Comparison of ENCODE assay signal across 23 mouse cellular contexts in the genomic region with DNA sequence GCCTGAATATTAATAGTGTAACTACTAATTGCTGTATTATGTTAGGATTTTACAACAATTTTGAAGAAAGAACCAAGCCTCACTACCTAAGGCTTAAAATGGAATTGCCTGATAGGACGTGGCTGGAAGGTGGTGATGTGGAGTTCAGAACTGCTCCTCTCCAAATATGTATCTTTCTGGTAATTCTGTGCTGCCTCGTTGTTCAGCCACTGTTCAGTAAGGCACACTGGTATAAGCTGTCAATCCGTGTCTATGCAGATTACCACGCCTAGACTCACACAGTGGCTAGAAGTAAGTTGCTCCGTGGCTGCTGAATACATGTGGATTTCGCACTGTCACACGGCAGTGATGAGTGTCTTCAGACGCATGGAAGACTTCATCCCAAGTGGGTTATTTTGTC. TPM values are rescaled to one million over a fixed set of nuclear protein-coding genes. Genes with fewer than 3 reads are reported as not detected.
DNase-seq lines count a peak whose midpoint lies in the region; TF ChIP-seq lines count a peak whose summit lies in the region.
"Had no signal": no experiment of that assay in that cellular context is flagged by ENCODE, and none has a peak within 500 bp of the region (broad histone marks: within the 10 kb centered on the region; RNA-seq: fewer than 3 reads in every experiment).

No protein-coding gene starts in this region.

- TF ChIP-seq CTCF in left cerebral cortex, adult 2 months (IDR thresholded peaks at IDR 0.05) = no peak
- no peak for TF ChIP-seq CTCF in cortical plate, adult 2 months (IDR thresholded peaks at IDR 0.05; ENCODE audit: extremely low read depth, insufficient read depth, low read length)

- intact Hi-C loops in left cerebral cortex, adult 2 months (cut with DNase I) = no loop called here

- no peak overlapping the region for H3K27ac ChIP-seq in heart, embryonic 10.5 days
- H3K27ac ChIP-seq in left cerebral cortex, adult 2 months = peak overlapping the region; percentile 84
- peak overlapping the region; percentile 3; the same call in 1 of the 2 replicates for H3K27ac ChIP-seq in cortical plate, adult 2 months (ENCODE audit: insufficient read depth, low read length)
- H3K27ac ChIP-seq: embryonic facial prominence, embryonic 13.5 days; embryonic facial prominence, embryonic 15.5 days; forebrain, embryonic 10.5 days; forebrain, embryonic 12.5 days had no signal

- no peak overlapping the region for H3K4me3 ChIP-seq in heart, embryonic 10.5 days
- H3K4me3 ChIP-seq in left cerebral cortex, adult 2 months = no peak overlapping the region
- H3K4me3 ChIP-seq in cortical plate, adult 2 months (ENCODE audit: insufficient read depth, low read length) = no peak overlapping the region
- H3K4me3 ChIP-seq: embryonic facial prominence, embryonic 13.5 days; embryonic facial prominence, embryonic 15.5 days; erythroblast, embryonic 14.5 days; forebrain, embryonic 10.5 days; forebrain, embryonic 12.5 days had no signal

- H3K27me3 ChIP-seq in heart, embryonic 10.5 days (ENCODE audit: insufficient read depth, poor library complexity, severe bottlenecking) = no peaks in the 10 kb centered on the region
- H3K27me3 ChIP-seq: embryonic facial prominence, embryonic 13.5 days; embryonic facial prominence, embryonic 15.5 days; forebrain, embryonic 12.5 days had no signal

- peak; percentile 5 for DNase-seq in cerebellum, adult 9-11 months
- DNase-seq in cerebellum, adult 11 months = no peak
- peak; percentile 51 for DNase-seq in heart, embryonic 10.5 days (ENCODE audit: low spot score)
- DNase-seq in heart, adult 9 months (ENCODE audit: low spot score in 2 of 2) = no peak
- peak in 1 of 2 experiments; percentile 9 for DNase-seq in left cerebral cortex, adult 2 months (ENCODE audit: extremely low spot score in 1 of 2, low spot score in 2 of 2)
- DNase-seq in left cerebral cortex, adult 9 months (ENCODE audit: low spot score in 2 of 2) = no peak
- no peak for DNase-seq in adrenal gland, adult 18-20 months (ENCODE audit: low spot score in 2 of 2)
- DNase-seq: adrenal gland, adult 8-10 months; adrenal gland, postnatal 14 days; adrenal gland, postnatal 36 days; cerebellum, adult 2 months; cerebellum, postnatal 10 days; cerebellum, postnatal 25 days; embryo, embryonic 11 days had no signal

- WGBS in heart, embryonic 10.5 days = 90% methylated on average over 8 of the region's 8 CpGs

- TF ChIP-seq POLR2A in cortical plate, adult 2 months (IDR thresholded peaks at IDR 0.05; ENCODE audit: extremely low read depth, insufficient read depth, low read length) = no peak

- peaks cover 40% of the 10 kb centered on the region for H3K36me3 ChIP-seq in heart, embryonic 10.5 days

- H3K4me1 ChIP-seq in heart, embryonic 10.5 days = peaks cover 13% of the 10 kb centered on the region
- peaks cover 8% of the 10 kb centered on the region for H3K4me1 ChIP-seq in cortical plate, adult 2 months (ENCODE audit: control insufficient read depth, insufficient read depth, low read length)

- no peaks in the 10 kb centered on the region for H3K9me3 ChIP-seq in heart, embryonic 10.5 days
- H3K9me3 ChIP-seq: embryonic facial prominence, embryonic 13.5 days; embryonic facial prominence, embryonic 15.5 days; forebrain, embryonic 10.5 days; forebrain, embryonic 12.5 days had no signal

RNA-seq across cellular contexts. Expression of a gene that starts 4.9 kb away (rescaled TPM):
- polyA plus RNA-seq in heart, embryonic 10.5 days (2016; fragmentation: Nextera tagmentation; extraction: Ambion mirVana) = 0.09 and 0.34 TPM in 2 replicates
- total RNA-seq in left cerebral cortex, adult 2 months (2021) = under 1 TPM; 0.51 to 0.54 TPM
- 0.46 and 0.79 TPM in 2 replicates for polyA plus RNA-seq in cortical plate, adult 2 months (2012; rRNA removed)
- not detected for total RNA-seq in adrenal gland, adult 18-20 months (2021)
- total RNA-seq: adrenal gland, adult 8-10 months; adrenal gland, postnatal 14 days; adrenal gland, postnatal 36 days; MEL had no signal
- polyA plus RNA-seq: C2C12; embryonic facial prominence, embryonic 11.5 days; erythroblast, embryonic 14.5 days; forebrain, embryonic 10.5 days had no signal

RNA-seq across cellular contexts. Expression of a gene that starts 59.9 kb away (rescaled TPM):
- 0.27 and 0.79 TPM in 2 replicates for polyA plus RNA-seq in heart, embryonic 10.5 days (2016; fragmentation: Nextera tagmentation; extraction: Ambion mirVana)
- total RNA-seq in left cerebral cortex, adult 2 months (2021) = 10 to 100 TPM; 20.7 to 20.9 TPM
- polyA plus RNA-seq in cortical plate, adult 2 months (2012; rRNA removed) = 24.6 and 25.4 TPM in 2 replicates
- under 1 TPM; 0.36 to 0.77 TPM for total RNA-seq in adrenal gland, adult 18-20 months (2021)

Comparison
In these comparisons a context has a peak if more than half of its experiments do, and no peak if none do; other contexts are left out.
1. DNase-seq: peak in cerebellum, adult 9-11 months (single experiment) and heart, embryonic 10.5 days (single experiment); none in cerebellum, adult 11 months (single experiment), heart, adult 9 months (0 of 2), left cerebral cortex, adult 9 months (0 of 2) and adrenal gland, adult 18-20 months (0 of 2).
2. RNA of a gene that starts 59.9 kb away (total RNA-seq): 20.7 to 20.9 TPM in left cerebral cortex, adult 2 months; 0.36 to 0.77 TPM in adrenal gland, adult 18-20 months; every median in the first group is over 10 times any median in the second.